ENCODE assay signal across 9 mouse cellular contexts in the genomic region with DNA sequence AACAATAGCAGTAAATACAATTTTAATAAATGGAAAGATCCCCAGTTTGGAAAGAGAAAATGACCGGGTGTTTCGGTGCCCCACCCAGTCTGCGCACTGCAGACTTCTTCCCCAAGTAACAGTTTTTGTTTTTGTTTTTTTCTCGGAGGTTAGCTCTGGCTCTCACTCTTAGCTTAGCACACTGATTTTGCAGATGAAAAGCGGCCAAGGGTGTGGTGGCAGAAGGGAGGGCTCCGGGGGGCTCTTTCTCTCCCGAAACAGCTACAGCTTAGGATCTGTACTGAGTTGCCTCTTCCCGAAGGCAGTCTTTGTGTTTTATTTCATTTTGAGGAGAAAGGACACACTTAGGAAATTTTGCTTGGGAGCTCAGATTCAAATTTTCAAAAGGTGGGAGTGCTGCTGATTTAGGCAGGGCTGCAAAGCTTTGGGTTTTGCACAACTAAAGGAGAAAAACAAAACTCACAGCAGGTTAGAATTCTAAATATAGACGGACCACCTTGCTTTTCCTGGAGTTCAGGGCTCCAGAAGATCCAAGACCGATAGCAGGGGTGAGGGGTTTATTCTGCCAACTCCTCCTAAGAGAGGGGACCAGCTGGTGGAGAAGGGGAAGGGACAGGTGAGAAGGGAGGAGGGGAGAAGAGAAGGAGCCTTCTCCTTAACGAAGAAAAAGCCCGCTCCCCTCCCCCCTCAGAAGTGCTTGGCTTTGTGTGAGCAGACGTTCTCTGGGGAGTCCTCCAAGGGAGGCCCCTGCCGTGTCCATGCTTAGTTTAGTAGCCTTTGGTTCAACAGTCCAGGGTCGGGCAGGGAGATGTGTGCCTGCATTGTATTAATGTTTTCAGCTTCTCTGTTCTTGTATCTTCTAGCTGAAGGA. TPM values are rescaled to one million over a fixed set of nuclear protein-coding genes. Genes with fewer than 3 reads are reported as not detected.
DNase-seq lines count a peak whose midpoint lies in the region; ATAC-seq and TF ChIP-seq lines count a peak whose summit lies in the region.
"Had no signal": no experiment of that assay in that cellular context is flagged by ENCODE, and none has a peak within 500 bp of the region (broad histone marks: within the 10 kb centered on the region; RNA-seq: fewer than 3 reads in every experiment).

No protein-coding gene starts in this region.

- TF ChIP-seq CTCF in intestine, postnatal 0 days (IDR thresholded peaks at IDR 0.05; ENCODE audit: low read depth): no peak

- no peak for DNase-seq in intestine, embryonic 14.5 days (ENCODE audit: low spot score)
- DNase-seq in cerebellum, adult 9-11 months: peak; percentile 53
- no peak for DNase-seq in kidney, postnatal 14 days
- no peak for DNase-seq in lung, postnatal 36 days
- DNase-seq in spleen, postnatal 10 days (ENCODE audit: low spot score in 2 of 2): no peak
- DNase-seq: liver, embryonic 13.5 days had no signal

- no peak overlapping the region for H3K4me2 ChIP-seq in intestine, embryonic 14.5 days (ENCODE audit: low read length)
- no peak overlapping the region for H3K4me2 ChIP-seq in intestine, postnatal 0 days (replicated peaks; ENCODE audit: low read depth)
- peak overlapping the region; percentile 63 for H3K4me2 ChIP-seq in hindbrain, embryonic 12.5 days (replicated peaks)
- H3K4me2 ChIP-seq in neural tube, embryonic 14.5 days (ENCODE audit: low read depth, low read length): peak overlapping the region; percentile 89

- H3K9ac ChIP-seq in intestine, embryonic 14.5 days (ENCODE audit: low read length): no peak overlapping the region
- H3K9ac ChIP-seq in intestine, postnatal 0 days (ENCODE audit: low read depth, low read length): no peak overlapping the region
- peak overlapping the region; percentile 70 for H3K9ac ChIP-seq in hindbrain, embryonic 12.5 days
- H3K9ac ChIP-seq in neural tube, embryonic 14.5 days (replicated peaks; ENCODE audit: low read depth, low read length): peak overlapping the region; percentile 71
- H3K9ac ChIP-seq: liver, embryonic 13.5 days had no signal

- no peak for ATAC-seq in intestine, embryonic 14.5 days (replicated peaks; ENCODE audit: low FRiP score, low TSS enrichment, low read depth)
- ATAC-seq in intestine, postnatal 0 days: no peak
- 0 out of 2 replicates have a peak, but pooled peaks have one; percentile 16 for ATAC-seq in hindbrain, embryonic 12.5 days (ENCODE audit: low FRiP score)
- no peak for ATAC-seq in neural tube, embryonic 14.5 days (ENCODE audit: low read depth)

- H3K27me3 ChIP-seq in intestine, embryonic 14.5 days (replicated peaks; ENCODE audit: control insufficient read depth, insufficient read depth, low read length): no peaks in the 10 kb centered on the region
- no peaks in the 10 kb centered on the region for H3K27me3 ChIP-seq in intestine, postnatal 0 days (replicated peaks; ENCODE audit: control insufficient read depth, insufficient read depth, low read length)
- no peaks in the 10 kb centered on the region for H3K27me3 ChIP-seq in hindbrain, embryonic 12.5 days
- no peaks in the 10 kb centered on the region for H3K27me3 ChIP-seq in neural tube, embryonic 14.5 days (ENCODE audit: control insufficient read depth, insufficient read depth, low read length)
- H3K27me3 ChIP-seq: liver, embryonic 13.5 days had no signal

- no peaks in the 10 kb centered on the region for H3K36me3 ChIP-seq in intestine, embryonic 14.5 days (ENCODE audit: control insufficient read depth, insufficient read depth, low read length)
- no peaks in the 10 kb centered on the region for H3K36me3 ChIP-seq in intestine, postnatal 0 days (ENCODE audit: control insufficient read depth, insufficient read depth)
- no peaks in the 10 kb centered on the region for H3K36me3 ChIP-seq in hindbrain, embryonic 12.5 days
- H3K36me3 ChIP-seq in neural tube, embryonic 14.5 days (ENCODE audit: control insufficient read depth, insufficient read depth, low read length): no peaks in the 10 kb centered on the region
- H3K36me3 ChIP-seq: liver, embryonic 13.5 days had no signal

- H3K4me3 ChIP-seq in intestine, embryonic 14.5 days (ENCODE audit: low read depth, low read length): no peak overlapping the region
- H3K4me3 ChIP-seq in intestine, postnatal 0 days (ENCODE audit: low read depth, low read length): no peak overlapping the region
- H3K4me3 ChIP-seq in hindbrain, embryonic 12.5 days: peak overlapping the region; percentile 36
- peak overlapping the region; percentile 37 for H3K4me3 ChIP-seq in neural tube, embryonic 14.5 days (ENCODE audit: low read depth, low read length)
- H3K4me3 ChIP-seq: liver, embryonic 13.5 days had no signal

- H3K9me3 ChIP-seq in intestine, embryonic 14.5 days (ENCODE audit: control insufficient read depth, low read length): no peaks in the 10 kb centered on the region
- no peaks in the 10 kb centered on the region for H3K9me3 ChIP-seq in intestine, postnatal 0 days (ENCODE audit: control insufficient read depth)
- no peaks in the 10 kb centered on the region for H3K9me3 ChIP-seq in hindbrain, embryonic 12.5 days (replicated peaks)
- no peaks in the 10 kb centered on the region for H3K9me3 ChIP-seq in neural tube, embryonic 14.5 days (ENCODE audit: control insufficient read depth, low read length)
- H3K9me3 ChIP-seq: liver, embryonic 13.5 days had no signal

- peaks cover 23% of the 10 kb centered on the region for H3K4me1 ChIP-seq in intestine, embryonic 14.5 days (replicated peaks; ENCODE audit: control insufficient read depth, insufficient read depth, low read length)
- H3K4me1 ChIP-seq in intestine, postnatal 0 days (replicated peaks; ENCODE audit: control insufficient read depth, insufficient read depth, low read length): no peaks in the 10 kb centered on the region
- peaks cover 78% of the 10 kb centered on the region for H3K4me1 ChIP-seq in hindbrain, embryonic 12.5 days
- peaks cover 60% of the 10 kb centered on the region for H3K4me1 ChIP-seq in neural tube, embryonic 14.5 days (ENCODE audit: control insufficient read depth, insufficient read depth, low read length)

- 35% methylated on average over 15 of the region's 15 CpGs for WGBS in intestine, embryonic 14.5 days
- WGBS in intestine, postnatal 0 days: 49% methylated on average over 15 of the region's 15 CpGs
- 11% methylated on average over 15 of the region's 15 CpGs for WGBS in hindbrain, embryonic 12.5 days
- WGBS in neural tube, embryonic 14.5 days: 12% methylated on average over 15 of the region's 15 CpGs

- H3K27ac ChIP-seq in intestine, embryonic 14.5 days (ENCODE audit: low read depth): peak overlapping the region; percentile 24; the same call in 1 of the 2 replicates
- no peak overlapping the region for H3K27ac ChIP-seq in intestine, postnatal 0 days (ENCODE audit: low read depth, low read length)
- H3K27ac ChIP-seq in hindbrain, embryonic 12.5 days: peak overlapping the region; percentile 99
- H3K27ac ChIP-seq in neural tube, embryonic 14.5 days (ENCODE audit: low read depth, low read length): peak overlapping the region; percentile 97
- H3K27ac ChIP-seq: liver, embryonic 13.5 days had no signal

RNA-seq across cellular contexts. Expression of a gene that starts 37.4 kb away (rescaled TPM):
- polyA plus RNA-seq in intestine, embryonic 14.5 days (2014; fragmentation: Nextera tagmentation; extraction: Ambion mirVana): 1,282 and 1,437 TPM in 2 replicates
- 457 and 503 TPM in 2 replicates for polyA plus RNA-seq in intestine, postnatal 0 days (2015; fragmentation: Nextera tagmentation; extraction: Ambion mirVana)
- polyA plus RNA-seq in hindbrain, embryonic 12.5 days (2016; fragmentation: Nextera tagmentation; extraction: Ambion mirVana): 9,547 and 9,692 TPM in 2 replicates
- polyA plus RNA-seq in neural tube, embryonic 14.5 days (2014; fragmentation: Nextera tagmentation; extraction: Ambion mirVana): 13,706 and 14,496 TPM in 2 replicates

RNA-seq across cellular contexts. Expression of a gene that starts 37.6 kb away (rescaled TPM):
- polyA plus RNA-seq in intestine, embryonic 14.5 days (2014; fragmentation: Nextera tagmentation; extraction: Ambion mirVana): not detected in 2 replicates
- polyA plus RNA-seq in intestine, postnatal 0 days (2015; fragmentation: Nextera tagmentation; extraction: Ambion mirVana): not detected in 2 replicates
- polyA plus RNA-seq in hindbrain, embryonic 12.5 days (2016; fragmentation: Nextera tagmentation; extraction: Ambion mirVana): not detected in 2 replicates
- not detected in 2 replicates for polyA plus RNA-seq in neural tube, embryonic 14.5 days (2014; fragmentation: Nextera tagmentation; extraction: Ambion mirVana)
- polyA plus RNA-seq: liver, embryonic 13.5 days had no signal

RNA-seq across cellular contexts. Expression of a gene that starts 38.8 kb away (rescaled TPM):
- 269 and 276 TPM in 2 replicates for polyA plus RNA-seq in intestine, embryonic 14.5 days (2014; fragmentation: Nextera tagmentation; extraction: Ambion mirVana)
- 271 and 315 TPM in 2 replicates for polyA plus RNA-seq in intestine, postnatal 0 days (2015; fragmentation: Nextera tagmentation; extraction: Ambion mirVana)
- 59.6 and 72.4 TPM in 2 replicates for polyA plus RNA-seq in hindbrain, embryonic 12.5 days (2016; fragmentation: Nextera tagmentation; extraction: Ambion mirVana)
- polyA plus RNA-seq in neural tube, embryonic 14.5 days (2014; fragmentation: Nextera tagmentation; extraction: Ambion mirVana): 7.3 and 11.5 TPM in 2 replicates

RNA-seq across cellular contexts. Expression of a gene that starts 56.5 kb away (rescaled TPM):
- polyA plus RNA-seq in intestine, embryonic 14.5 days (2014; fragmentation: Nextera tagmentation; extraction: Ambion mirVana): 1,667 and 1,776 TPM in 2 replicates
- 391 and 435 TPM in 2 replicates for polyA plus RNA-seq in intestine, postnatal 0 days (2015; fragmentation: Nextera tagmentation; extraction: Ambion mirVana)
- polyA plus RNA-seq in hindbrain, embryonic 12.5 days (2016; fragmentation: Nextera tagmentation; extraction: Ambion mirVana): 1,219 and 1,243 TPM in 2 replicates
- polyA plus RNA-seq in neural tube, embryonic 14.5 days (2014; fragmentation: Nextera tagmentation; extraction: Ambion mirVana): 1,186 and 1,301 TPM in 2 replicates

Comparison
In these comparisons a context has a peak if more than half of its experiments do, and no peak if none do; other contexts are left out.
1. H3K4me2 ChIP-seq: peak in hindbrain, embryonic 12.5 days (single experiment) and neural tube, embryonic 14.5 days (single experiment); none in intestine, embryonic 14.5 days (single experiment) and intestine, postnatal 0 days (single experiment).
2. H3K4me3 ChIP-seq: peak in hindbrain, embryonic 12.5 days (single experiment) and neural tube, embryonic 14.5 days (single experiment); none in intestine, embryonic 14.5 days (single experiment) and intestine, postnatal 0 days (single experiment).
3. H3K9ac ChIP-seq: peak in hindbrain, embryonic 12.5 days (single experiment) and neural tube, embryonic 14.5 days (single experiment); none in intestine, embryonic 14.5 days (single experiment) and intestine, postnatal 0 days (single experiment).